Mouse (Mus musculus) MEL (cell line): ENCODE measurements around the gene Fars2.

Experiments
- CTCF ChIP-seq, 3 experiments: IDR thresholded peaks in 2 of 3; conservative IDR thresholded peaks in 1 of 3; 2 replicates each; pipeline ENCODE4 v1.5.1; 2011 to 2012; ENCODE audit warnings: low read length in 3 of 3, low read depth in 2 of 3, mild to moderate bottlenecking in 2 of 3, improper control_type of control experiment in 1 of 3, inconsistent platforms in 1 of 3, mixed read lengths in 1 of 3, moderate library complexity in 1 of 3; ENCODE audit not compliant: control insufficient read depth in 1 of 3, insufficient read depth in 1 of 3, poor library complexity in 1 of 3, severe bottlenecking in 1 of 3
- ELF1 ChIP-seq: IDR thresholded peaks from 2 replicates; pipeline ENCODE4 v1.6.1; 2014; ENCODE audit warnings: low read depth, mild to moderate bottlenecking, inconsistent platforms, low read length, improper control_type of control experiment, moderate library complexity
- EP300 ChIP-seq, 2 experiments: IDR thresholded peaks; 2 replicates each; pipeline ENCODE4 v1.6.1; 2011; ENCODE audit warnings: improper control_type of control experiment in 2 of 2, low read length in 2 of 2, low read depth in 1 of 2, mild to moderate bottlenecking in 1 of 2
- ETS1 ChIP-seq: IDR thresholded peaks from 2 replicates; pipeline ENCODE4 v1.6.1; 2012; ENCODE audit warnings: low read depth, mild to moderate bottlenecking, inconsistent platforms, low read length, improper control_type of control experiment, moderate library complexity
- GATA1 ChIP-seq: IDR thresholded peaks from 2 replicates; pipeline ENCODE4 v1.6.1; 2011; ENCODE audit warnings: low read depth, low read length, improper control_type of control experiment
- HCFC1 ChIP-seq: IDR thresholded peaks from 2 replicates; pipeline ENCODE4 v1.6.1; 2012; ENCODE audit warnings: low read depth, mild to moderate bottlenecking, inconsistent platforms, low read length, improper control_type of control experiment, moderate library complexity
- NRF1 ChIP-seq: IDR thresholded peaks from 2 replicates; pipeline ENCODE4 v1.6.1; 2014; ENCODE audit warnings: low read depth, mild to moderate bottlenecking, inconsistent platforms, low read length, improper control_type of control experiment, moderate library complexity; ENCODE audit not compliant: poor library complexity, insufficient read depth, severe bottlenecking
- POLR2A ChIP-seq, 2 experiments: IDR thresholded peaks; 2 replicates each; pipeline ENCODE4 v1.6.1; 2011 to 2012; ENCODE audit warnings: low read length in 2 of 2, mild to moderate bottlenecking in 2 of 2, control low read depth in 1 of 2, improper control_type of control experiment in 1 of 2, low read depth in 1 of 2, moderate library complexity in 1 of 2; ENCODE audit not compliant: control insufficient read depth in 1 of 2, insufficient read depth in 1 of 2, poor library complexity in 1 of 2
- POLR2AphosphoS2 ChIP-seq: IDR thresholded peaks from 2 replicates; pipeline ENCODE4 v1.6.1; 2011; ENCODE audit warnings: low read length, improper control_type of control experiment
- RAD21 ChIP-seq: IDR thresholded peaks from 2 replicates; pipeline ENCODE4 v1.6.1; 2011; ENCODE audit warnings: mild to moderate bottlenecking, low read depth, low read length, improper control_type of control experiment
- SIN3A ChIP-seq: IDR thresholded peaks from 2 replicates; pipeline ENCODE4 v1.6.1; 2012; ENCODE audit warnings: low read length, improper control_type of control experiment, inconsistent platforms
- TAL1 ChIP-seq: IDR thresholded peaks from 2 replicates; pipeline ENCODE4 v1.6.1; 2012; ENCODE audit warnings: mild to moderate bottlenecking, inconsistent platforms, low read length, moderate library complexity, mixed read lengths
- USF2 ChIP-seq, 2 experiments: IDR thresholded peaks; 2 replicates each; pipeline ENCODE4 v1.6.1; 2011 to 2012; ENCODE audit warnings: improper control_type of control experiment in 2 of 2, low read length in 2 of 2, borderline replicate concordance in 1 of 2, inconsistent platforms in 1 of 2, low read depth in 1 of 2, mild to moderate bottlenecking in 1 of 2; ENCODE audit not compliant: insufficient read depth in 1 of 2
- ZKSCAN1 ChIP-seq: IDR thresholded peaks from 2 replicates; pipeline ENCODE4 v1.6.1; 2012; ENCODE audit warnings: low read depth, mild to moderate bottlenecking, inconsistent platforms, low read length, improper control_type of control experiment, moderate library complexity

GRCm38 (mm10) chr13:36505730-36506129, 388.5 kb downstream of the Fars2 start:
- TF ChIP-seq ETS1: no peak
- no peak for TF ChIP-seq GATA1
- no peak for TF ChIP-seq EP300 (IDR thresholded peaks at IDR 0.05; ENCODE audit: low read depth in 1 of 2, low read length in 2 of 2)
- no peak for TF ChIP-seq ELF1
- TF ChIP-seq NRF1: no peak
- TF ChIP-seq RAD21: no peak
- TF ChIP-seq SIN3A: no peak
- TF ChIP-seq USF2 (IDR thresholded peaks at IDR 0.05; ENCODE audit: borderline replicate concordance in 1 of 2, insufficient read depth in 1 of 2, low read depth in 1 of 2, low read length in 2 of 2): no peak
- no peak for TF ChIP-seq CTCF (IDR thresholded peaks at IDR 0.05 in 2 of 3, conservative IDR thresholded peaks at IDR 0.05 in 1 of 3; ENCODE audit: control insufficient read depth in 1 of 3, insufficient read depth in 1 of 3, low read depth in 2 of 3, low read length in 3 of 3, poor library complexity in 1 of 3, severe bottlenecking in 1 of 3)
- TF ChIP-seq HCFC1: no peak
- TF ChIP-seq POLR2A (IDR thresholded peaks at IDR 0.05; ENCODE audit: control insufficient read depth in 1 of 2, insufficient read depth in 1 of 2, low read depth in 1 of 2, low read length in 2 of 2, poor library complexity in 1 of 2): no peak
- no peak for TF ChIP-seq POLR2AphosphoS2
- TF ChIP-seq ZKSCAN1: no peak
- TF ChIP-seq TAL1: no peak
